Mouse (Mus musculus) right cerebral cortex, postnatal 14 days (tissue): ENCODE data around the gene Anxa8.

Source experiments
- DNase-seq: peaks from one replicate; pipeline ENCODE4 v3.0.0; 2022

Gene Anxa8

GRCm38 (mm10) chr14:34085731-34086130 is at the start of gene Anxa8:
Gene Anxa8, plus strand, starts transcription at chr14:34085981.
- no peak for DNase-seq

GRCm38 (mm10) chr14:34041241-34041640 is 44.5 kb upstream of the Anxa8 start:
- no peak for DNase-seq

- DNase-seq: no peak
Observed at GRCm38 (mm10) chr14:34043341-34043740, 42.4 kb upstream of the Anxa8 start.

GRCm38 (mm10) chr14:34050101-34050779 is 35.5 kb upstream of the Anxa8 start:
- no peak for DNase-seq

GRCm38 (mm10) chr14:34052516-34052915 is 33.3 kb upstream of the Anxa8 start, which contains the start of gene Antxrl:
Gene Antxrl, plus strand, starts transcription at chr14:34052707.
- DNase-seq: no peak

- DNase-seq: no peak
Observed at GRCm38 (mm10) chr14:34071665-34072064, 14.1 kb upstream of the Anxa8 start.

- no peak for DNase-seq
Observed at GRCm38 (mm10) chr14:34075346-34075745, 10.4 kb upstream of the Anxa8 start.

GRCm38 (mm10) chr14:34077222-34077621 is 8.6 kb upstream of the Anxa8 start:
- no peak for DNase-seq

GRCm38 (mm10) chr14:34078293-34078692 is 7.5 kb upstream of the Anxa8 start:
- DNase-seq: no peak

- peak; percentile 80 for DNase-seq
Observed at GRCm38 (mm10) chr14:34080321-34080997, 5.3 kb upstream of the Anxa8 start.

GRCm38 (mm10) chr14:34086806-34087205 is 1.0 kb downstream of the Anxa8 start:
- no peak for DNase-seq

GRCm38 (mm10) chr14:34087856-34088398 is 2.1 kb downstream of the Anxa8 start:
- DNase-seq: no peak

GRCm38 (mm10) chr14:34089796-34090195 is 4.0 kb downstream of the Anxa8 start:
- DNase-seq: no peak

- no peak for DNase-seq
Observed at GRCm38 (mm10) chr14:34091475-34091874, 5.7 kb downstream of the Anxa8 start.

GRCm38 (mm10) chr14:34092856-34093255 is 7.1 kb downstream of the Anxa8 start:
- DNase-seq: no peak

- DNase-seq: no peak
Observed at GRCm38 (mm10) chr14:34096161-34096560, 10.4 kb downstream of the Anxa8 start.

- DNase-seq: no peak
Observed at GRCm38 (mm10) chr14:34102601-34103000, 16.8 kb downstream of the Anxa8 start, which contains the start of gene A630023A22Rik. Gene A630023A22Rik, minus strand, starts transcription at chr14:34102754.

- no peak for DNase-seq
Observed at GRCm38 (mm10) chr14:34103855-34104254, 18.1 kb downstream of the Anxa8 start.

- peak; percentile 56 for DNase-seq
Observed at GRCm38 (mm10) chr14:34104892-34105291, 19.1 kb downstream of the Anxa8 start.

GRCm38 (mm10) chr14:34106389-34107062 is 20.7 kb downstream of the Anxa8 start:
- DNase-seq: peak; percentile 40

- DNase-seq: no peak
Observed at GRCm38 (mm10) chr14:34107594-34107993, 21.8 kb downstream of the Anxa8 start.

- no peak for DNase-seq
Observed at GRCm38 (mm10) chr14:34114311-34114710, 28.5 kb downstream of the Anxa8 start.

GRCm38 (mm10) chr14:34119046-34119723 is 33.4 kb downstream of the Anxa8 start:
- no peak for DNase-seq
